Mouse (Mus musculus): Measurements from ENCODE around the gene Prg2.

Gene Prg2

DNA sequence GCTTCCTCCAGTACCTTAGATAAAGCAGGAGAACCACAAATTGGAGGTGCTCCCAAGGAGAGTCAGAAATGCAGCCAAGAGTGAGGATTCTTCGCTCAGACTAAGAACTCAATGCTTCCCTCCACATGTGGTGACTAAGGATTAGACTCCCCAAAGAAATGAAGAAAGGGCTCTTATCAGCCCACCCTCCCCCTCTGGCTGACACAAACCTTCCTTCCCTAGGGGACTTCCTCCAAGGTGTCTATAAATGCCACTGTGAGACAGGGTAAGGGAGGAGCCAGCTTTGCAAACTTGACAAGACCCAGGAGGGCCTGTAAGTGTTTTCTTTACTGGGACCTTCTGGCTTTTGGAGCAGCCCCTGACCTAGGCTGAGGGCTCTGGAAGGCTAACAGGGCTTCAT, at the start of gene Prg2:
TSS of gene Prg2 (plus strand) at position 274 of the 400 bp plus-strand sequence.
- DNase-seq (ENCODE audit: low spot score in 2 of 2), result no peak

GRCm38 (mm10) chr2:84933992-84934648, 46.1 kb upstream of the Prg2 start:
- DNase-seq (ENCODE audit: low spot score in 2 of 2), result no peak

DNA sequence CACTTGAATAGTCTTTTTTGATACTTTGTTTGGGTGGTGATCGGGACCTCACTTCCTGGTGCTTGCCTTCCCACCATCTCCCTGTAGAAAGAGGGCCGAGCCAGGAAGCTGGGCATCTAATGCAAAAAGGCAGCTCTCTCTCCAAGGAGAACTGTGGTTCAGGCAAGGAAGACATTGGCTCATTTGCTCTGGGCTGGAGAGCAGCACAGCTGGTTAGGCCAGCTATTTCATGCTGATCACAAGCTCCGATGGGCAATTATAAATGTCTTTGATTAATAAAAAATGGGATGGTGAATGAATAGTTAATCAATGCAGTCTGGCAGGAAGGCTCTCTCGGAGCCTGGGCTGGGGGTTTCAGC, 45.6 kb upstream of the Prg2 start:
- DNase-seq (ENCODE audit: low spot score in 2 of 2), result no peak

- no peak for DNase-seq (ENCODE audit: low spot score in 2 of 2)
Observed at GRCm38 (mm10) chr2:84935065-84935464, 45.2 kb upstream of the Prg2 start.

- DNase-seq (ENCODE audit: low spot score in 2 of 2), result peak; percentile 27 to 32
Observed at GRCm38 (mm10) chr2:84936474-84937429, 43.5 kb upstream of the Prg2 start, which contains the start of gene Slc43a3. Gene Slc43a3 (plus strand): TSS chr2:84936579.

- no peak for DNase-seq (ENCODE audit: low spot score in 2 of 2)
Observed at GRCm38 (mm10) chr2:84937491-84938150, 42.6 kb upstream of the Prg2 start.

DNA sequence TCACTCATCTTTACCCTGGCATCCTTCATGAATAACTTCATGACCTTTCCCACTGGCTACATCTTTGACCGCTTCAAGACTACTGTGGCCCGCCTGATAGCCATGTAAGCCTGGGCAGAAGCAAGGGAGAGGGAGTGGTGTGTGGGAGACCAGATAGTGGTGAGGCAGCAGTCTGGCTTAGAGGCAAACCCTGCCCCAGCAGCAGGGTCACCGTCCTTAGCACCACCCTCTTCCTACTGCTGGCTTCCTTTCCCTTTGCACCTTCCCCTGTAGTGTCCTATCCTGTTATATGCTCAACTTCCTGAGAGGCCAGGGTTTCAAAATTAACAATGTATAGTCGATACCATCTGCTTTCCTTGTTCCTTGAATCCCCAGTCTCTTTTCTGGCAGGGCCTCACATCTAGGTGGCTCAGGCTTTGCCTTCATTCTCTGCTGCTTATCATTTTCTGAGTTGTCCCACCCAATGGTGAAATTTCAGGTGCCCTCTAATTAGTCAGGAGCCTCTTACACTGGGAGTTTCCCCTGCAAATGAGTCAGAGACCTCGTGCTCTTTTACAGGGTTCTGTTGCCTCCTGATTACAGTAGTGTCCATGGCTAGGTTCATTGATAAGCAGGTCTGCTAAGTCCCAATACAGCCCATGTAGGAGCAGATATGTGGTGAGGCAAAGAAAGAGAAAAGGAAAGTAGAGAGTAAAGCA, 41.9 kb upstream of the Prg2 start:
- no peak for DNase-seq (ENCODE audit: low spot score in 2 of 2)

- no peak for DNase-seq (ENCODE audit: low spot score in 2 of 2)
Observed at GRCm38 (mm10) chr2:84939306-84939705, 41.0 kb upstream of the Prg2 start.

- no peak for DNase-seq (ENCODE audit: low spot score in 2 of 2)
Observed at GRCm38 (mm10) chr2:84939711-84940110, 40.5 kb upstream of the Prg2 start.

DNA sequence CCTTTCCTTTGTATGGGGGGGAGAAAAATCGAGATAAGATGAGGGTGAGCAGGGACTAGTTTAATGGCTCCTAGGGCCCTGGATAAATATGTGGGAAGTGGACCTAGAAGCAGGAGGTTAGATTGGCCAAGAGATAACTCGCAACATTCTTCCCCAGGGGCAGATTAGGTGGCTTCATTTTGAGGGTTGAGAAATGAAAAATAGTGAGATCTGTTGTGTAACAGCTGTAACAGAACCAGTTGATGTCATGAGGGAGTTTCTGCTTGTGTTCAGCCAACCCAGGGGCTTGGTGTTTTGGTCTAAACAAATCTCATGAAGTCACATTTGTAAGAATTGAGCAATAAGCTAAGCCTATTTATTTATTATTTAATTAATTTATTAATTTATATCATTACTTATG, 38.9 kb upstream of the Prg2 start:
- DNase-seq (ENCODE audit: low spot score in 2 of 2), result no peak

DNA sequence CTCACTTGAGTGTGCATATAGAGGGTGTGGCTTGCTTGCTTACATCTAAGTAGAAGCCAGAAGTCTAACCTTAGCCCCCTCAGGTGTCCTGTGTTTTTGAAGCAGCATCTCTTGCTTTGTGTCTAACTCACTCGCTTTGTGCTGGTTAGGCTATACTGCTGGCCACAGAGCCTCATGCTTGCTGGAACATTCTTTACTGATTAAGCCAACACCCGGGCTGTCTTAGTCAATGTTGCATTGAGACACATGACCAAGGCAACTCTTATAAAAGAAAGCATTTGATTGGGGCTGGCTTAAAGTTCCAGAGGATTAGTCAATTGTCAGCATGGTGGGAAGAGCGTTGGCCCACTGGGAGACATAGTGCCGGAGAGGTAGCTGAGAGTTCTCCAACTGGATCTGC, 38.5 kb upstream of the Prg2 start:
- no peak for DNase-seq (ENCODE audit: low spot score in 2 of 2)

DNA sequence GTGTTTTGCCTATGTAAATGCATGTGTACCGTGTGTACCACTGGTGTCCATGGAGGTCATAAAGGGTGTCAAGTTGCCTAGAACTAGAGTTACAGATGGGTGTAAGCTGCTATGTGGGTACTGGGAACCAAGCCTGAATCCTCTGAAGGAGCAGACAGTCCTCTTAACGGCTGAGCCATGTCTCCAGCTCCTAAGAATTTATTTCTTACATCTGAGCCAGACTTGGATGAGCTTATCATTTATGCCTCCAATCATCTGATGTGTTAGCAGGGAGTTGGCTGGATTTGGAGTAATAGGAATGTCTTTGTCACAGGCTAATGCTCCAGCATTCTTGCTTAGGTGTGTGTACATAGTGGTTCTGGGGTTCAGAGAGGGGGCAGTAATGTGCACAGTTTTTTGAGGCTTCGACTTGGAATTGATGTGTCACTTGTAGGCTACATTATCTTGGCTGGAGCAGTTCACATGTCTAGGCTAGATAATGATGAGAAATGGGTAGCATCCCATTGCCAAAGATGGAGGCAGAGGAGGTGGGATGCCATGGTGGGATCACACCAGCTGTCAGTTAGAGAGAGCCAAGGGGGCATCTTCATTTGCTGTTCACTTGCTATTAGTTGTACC, 33.0 kb upstream of the Prg2 start:
- no peak for DNase-seq (ENCODE audit: low spot score in 2 of 2)

DNA sequence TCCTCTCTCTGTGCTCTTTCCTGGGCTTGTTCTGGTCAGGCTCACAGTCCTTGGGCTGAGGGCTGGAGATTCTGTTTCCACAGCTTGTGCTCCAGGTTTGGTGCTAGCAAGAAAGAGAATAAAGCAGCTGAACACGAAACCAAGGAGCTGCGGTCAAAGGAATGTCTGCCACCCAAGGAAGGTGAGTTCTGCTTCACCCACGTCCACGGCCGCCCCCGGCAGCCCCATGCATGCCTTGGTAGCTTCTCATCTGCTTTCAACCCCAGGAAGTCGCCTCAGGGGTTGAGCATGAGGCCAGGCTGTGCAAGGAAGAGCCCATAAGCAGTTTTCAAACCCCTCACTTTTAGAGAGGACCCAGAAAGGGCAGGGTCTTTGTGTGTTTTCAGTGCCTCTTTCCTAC, 32.0 kb upstream of the Prg2 start:
- DNase-seq (ENCODE audit: low spot score in 2 of 2), result no peak

DNA sequence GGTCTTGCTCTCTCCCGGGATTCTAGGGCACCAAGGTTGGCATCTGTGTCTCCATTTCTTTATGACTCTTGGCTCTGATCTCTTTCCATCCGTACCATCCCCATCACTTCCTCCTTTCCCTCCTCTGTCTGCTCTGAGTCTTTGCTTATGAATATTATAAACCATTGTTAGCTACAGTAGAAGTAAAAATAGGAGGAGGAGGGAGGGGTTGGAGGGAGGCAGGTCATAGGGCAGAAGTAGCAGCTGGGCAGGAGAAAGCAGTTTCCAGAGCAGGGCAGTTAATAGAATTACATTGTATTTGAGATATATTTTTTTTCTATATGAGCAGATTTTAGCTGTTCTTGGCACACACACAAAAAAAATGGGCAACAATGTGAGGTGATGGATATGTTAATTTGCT, 31.5 kb upstream of the Prg2 start:
- DNase-seq (ENCODE audit: low spot score in 2 of 2), result no peak

- DNase-seq (ENCODE audit: low spot score in 2 of 2), result no peak
Observed at GRCm38 (mm10) chr2:84951027-84951426, 29.2 kb upstream of the Prg2 start.

GRCm38 (mm10) chr2:84952251-84952650, 28.0 kb upstream of the Prg2 start:
- no peak for DNase-seq (ENCODE audit: low spot score in 2 of 2)

DNA sequence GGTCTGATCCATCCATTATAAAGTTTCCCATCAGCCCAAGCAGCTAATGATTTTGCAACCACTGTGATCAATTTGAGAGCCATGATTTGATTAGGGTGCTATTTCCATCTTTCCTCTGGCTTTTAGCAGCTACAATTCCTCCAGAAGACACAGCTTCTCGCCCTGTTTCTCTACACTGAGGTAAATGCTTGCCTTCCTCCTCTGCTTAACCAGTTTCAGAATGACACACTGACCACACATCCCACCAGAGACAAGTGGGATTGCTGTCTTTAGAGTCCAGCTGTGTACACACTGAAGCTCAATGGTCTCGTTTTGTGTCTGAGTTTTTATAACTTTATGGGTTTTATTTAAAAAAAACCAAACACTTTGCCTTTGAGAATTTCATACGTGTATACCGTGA, 27.6 kb upstream of the Prg2 start:
- DNase-seq (ENCODE audit: low spot score in 2 of 2), result no peak

- DNase-seq (ENCODE audit: low spot score in 2 of 2), result no peak
Observed at GRCm38 (mm10) chr2:84955435-84955834, 24.8 kb upstream of the Prg2 start.

DNA sequence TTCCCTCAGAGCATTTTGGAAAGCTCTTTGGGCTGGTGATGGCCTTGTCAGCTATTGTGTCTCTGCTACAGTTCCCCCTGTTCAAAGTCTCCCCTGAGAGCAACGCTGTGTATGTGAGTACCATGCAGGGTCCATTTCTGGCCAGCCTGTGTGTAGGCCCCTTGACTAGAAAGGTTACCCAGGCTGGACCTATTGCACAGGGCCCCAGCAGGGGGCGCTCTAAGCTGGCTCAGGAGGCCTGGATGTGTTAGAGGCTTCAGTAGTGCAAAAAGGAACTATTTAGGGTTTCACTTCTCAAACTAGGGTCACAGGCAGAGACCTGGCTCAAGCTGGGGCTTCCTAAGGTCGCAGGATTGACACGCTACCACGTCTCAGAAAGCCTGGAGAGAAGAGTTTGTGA, 24.0 kb upstream of the Prg2 start:
- DNase-seq (ENCODE audit: low spot score in 2 of 2), result peak in 1 of 2 experiments; percentile 36

DNA sequence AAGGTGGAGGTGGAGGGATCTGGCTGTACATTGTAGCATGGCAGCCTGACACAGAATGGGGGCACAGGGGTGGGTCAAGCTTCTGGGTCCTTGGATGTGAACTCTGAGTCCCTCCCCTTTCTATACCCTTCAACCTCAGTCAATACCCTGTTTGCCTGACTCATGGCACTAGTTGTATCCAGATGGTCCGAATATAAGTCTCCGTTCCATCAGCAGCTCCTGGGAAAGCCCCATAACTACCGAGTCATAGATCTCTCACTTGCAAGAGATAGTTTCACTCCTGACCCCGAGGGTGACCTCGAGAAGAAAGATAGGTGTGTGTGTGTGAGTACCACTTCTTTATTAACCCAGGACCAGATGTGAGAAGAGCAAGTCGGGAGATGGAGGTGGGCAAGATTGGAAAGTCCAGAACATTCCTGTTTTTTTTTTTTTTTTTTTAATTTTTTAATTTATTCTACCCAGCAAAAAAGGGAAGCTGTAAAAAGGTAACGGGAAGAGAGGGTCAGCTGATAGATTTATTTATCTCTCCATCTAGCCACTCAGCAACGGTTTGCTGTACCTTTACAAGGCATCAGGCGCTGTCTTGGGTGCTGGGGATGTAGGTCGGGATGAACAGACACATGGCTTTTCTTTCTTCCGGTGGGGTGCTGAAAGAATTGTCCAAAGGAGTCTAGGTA, 21.5 kb upstream of the Prg2 start:
- DNase-seq (ENCODE audit: low spot score in 2 of 2), result no peak

GRCm38 (mm10) chr2:84961300-84961699, 19.0 kb upstream of the Prg2 start:
- DNase-seq (ENCODE audit: low spot score in 2 of 2), result no peak
